Mouse (Mus musculus): ENCODE results near the gene Gm5426.
"Not testable (repeated sequence)": the region's sequence is repeated elsewhere in the genome, so short reads cannot be mapped to it uniquely, and the experiment has no call there.

Gene Gm5426

DNA sequence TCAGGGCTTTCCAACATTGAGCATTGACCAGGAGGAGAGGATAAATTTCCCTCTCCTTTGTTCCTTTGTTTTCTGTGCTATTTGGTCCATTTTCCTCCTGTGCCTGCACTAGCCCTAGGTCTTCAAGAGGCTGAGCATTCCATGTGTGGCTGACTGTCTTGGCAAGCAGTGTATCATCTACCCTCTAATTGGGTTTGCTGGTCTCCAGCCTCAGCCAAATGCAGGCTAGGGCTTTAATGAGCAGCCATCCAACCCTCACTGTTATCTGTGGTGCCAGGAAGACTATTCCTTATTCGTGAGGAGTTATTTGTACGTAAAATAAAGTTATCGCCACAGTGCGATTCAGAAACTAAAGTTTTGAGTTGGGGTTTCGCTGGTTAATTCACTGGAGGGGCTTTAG is 2.2 kb downstream of the Gm5426 start:
- DNase-seq (ENCODE audit: low read depth, low spot score), result no peak

DNA sequence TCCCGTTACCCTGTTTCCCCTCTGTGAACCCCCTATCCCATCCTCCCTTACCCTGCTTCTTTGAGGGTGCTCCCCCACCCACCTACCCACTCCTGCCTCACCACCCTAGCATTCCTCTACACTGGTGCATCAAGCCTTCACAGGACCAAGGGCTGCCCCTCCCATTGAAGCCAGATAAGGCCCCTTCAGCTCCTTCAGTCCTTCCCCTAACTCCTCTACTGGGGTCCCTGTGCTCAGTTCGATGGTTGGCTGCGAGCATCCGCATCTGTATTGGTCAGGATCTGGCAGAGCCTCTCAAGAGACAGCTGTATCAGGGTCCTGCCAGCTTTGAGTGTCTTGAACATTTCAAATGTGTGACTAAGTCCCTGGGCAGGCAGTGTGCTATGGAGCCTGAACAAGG is 2.9 kb downstream of the Gm5426 start:
- DNase-seq (ENCODE audit: low read depth, low spot score), result not testable (repeated sequence)

DNA sequence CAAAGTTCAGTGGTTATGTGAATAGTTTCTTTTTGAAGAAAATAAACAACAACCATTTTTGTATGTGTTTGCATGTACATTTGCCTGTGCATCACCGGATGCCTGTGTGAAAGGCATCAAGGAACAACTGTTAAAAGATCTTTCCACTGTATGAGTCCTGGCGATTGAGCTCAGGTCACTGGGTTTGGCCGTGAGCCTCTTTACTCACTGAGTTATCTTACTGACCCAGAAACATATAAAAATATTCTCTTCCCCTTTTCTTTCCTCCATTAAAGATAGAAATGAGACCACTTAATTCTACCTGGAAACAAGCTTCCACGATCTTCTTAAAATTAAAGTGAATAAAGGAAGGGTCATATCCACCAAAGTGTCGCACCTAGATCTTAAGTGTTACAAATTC is 10.2 kb downstream of the Gm5426 start:
- no peak for DNase-seq (ENCODE audit: low read depth, low spot score)

DNA sequence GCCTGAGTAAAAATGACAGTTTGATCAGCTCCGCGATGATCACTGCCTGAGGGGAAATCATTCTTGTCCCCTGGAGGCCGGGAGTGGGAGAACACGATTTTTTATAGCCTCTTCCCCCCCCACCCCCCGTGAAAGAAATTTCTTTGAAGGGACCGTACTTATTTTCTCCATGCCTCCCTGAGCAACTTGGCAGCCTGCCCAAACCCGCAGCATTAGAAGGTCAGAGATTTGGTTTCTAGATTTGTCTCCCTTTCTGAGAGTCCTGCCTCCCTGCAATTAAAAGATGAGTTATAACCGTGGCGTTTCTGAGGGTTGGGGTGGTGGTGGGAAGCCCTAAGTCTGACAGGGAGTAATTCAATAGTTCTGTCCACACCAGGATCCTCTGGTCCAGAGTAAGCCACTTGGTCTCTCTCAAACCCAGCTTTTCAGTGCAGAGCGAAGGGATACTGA is 11.9 kb downstream of the Gm5426 start:
- no peak for DNase-seq (ENCODE audit: low read depth, low spot score)

DNA sequence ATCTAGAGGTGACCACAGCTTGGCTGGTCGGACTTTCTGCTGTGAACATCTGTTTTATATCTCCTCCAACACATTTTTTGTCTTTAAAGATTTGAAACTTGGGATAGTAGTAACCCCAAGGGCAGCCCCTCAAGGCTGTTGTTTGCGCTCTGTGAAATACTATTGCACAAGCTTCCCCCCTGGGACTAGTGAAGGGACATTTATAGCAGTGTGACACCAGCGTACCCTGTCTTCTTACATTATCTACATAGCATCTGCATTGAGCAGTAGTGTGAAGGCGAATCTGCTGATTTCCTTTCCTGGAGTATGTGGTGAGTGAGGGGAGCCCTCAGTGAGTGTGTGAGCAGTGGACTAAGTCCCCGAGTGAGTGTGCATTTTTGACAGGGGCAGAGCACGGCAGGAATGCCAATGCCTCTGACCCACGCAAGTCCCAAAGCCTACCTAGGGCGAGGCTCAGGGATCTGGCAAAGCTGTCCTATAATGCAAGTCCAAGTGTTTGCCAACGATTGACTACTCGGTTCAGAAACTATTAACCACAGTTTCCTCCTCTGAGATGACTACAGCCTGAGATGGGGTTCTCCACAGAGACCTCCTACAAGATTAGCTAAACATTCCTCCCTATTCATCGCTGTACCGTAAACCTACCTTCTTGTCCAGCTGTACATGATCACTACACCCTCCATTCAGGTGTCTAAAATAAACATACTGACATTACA is 14.2 kb downstream of the Gm5426 start:
- DNase-seq (ENCODE audit: low read depth, low spot score), result no peak

DNA sequence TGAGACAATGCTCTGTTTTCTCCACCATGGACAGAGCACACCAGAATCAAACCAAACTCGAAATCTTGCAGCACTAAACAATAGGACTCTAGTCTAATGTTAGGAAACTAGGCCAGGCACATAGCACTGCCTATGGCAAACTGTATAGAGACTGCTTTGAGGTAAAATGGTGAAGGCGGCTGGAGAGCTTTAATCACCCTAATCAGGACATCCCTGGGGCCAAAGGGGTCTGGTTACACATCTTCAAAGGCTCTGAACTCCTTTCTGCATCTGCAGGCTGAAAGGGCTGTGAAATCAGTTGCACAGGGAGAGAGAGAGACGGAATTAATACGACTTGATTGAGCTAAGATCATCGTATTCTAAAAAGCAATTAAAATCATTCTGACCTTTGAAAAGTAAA is 16.9 kb downstream of the Gm5426 start:
- DNase-seq (ENCODE audit: low read depth, low spot score), result no peak

DNA sequence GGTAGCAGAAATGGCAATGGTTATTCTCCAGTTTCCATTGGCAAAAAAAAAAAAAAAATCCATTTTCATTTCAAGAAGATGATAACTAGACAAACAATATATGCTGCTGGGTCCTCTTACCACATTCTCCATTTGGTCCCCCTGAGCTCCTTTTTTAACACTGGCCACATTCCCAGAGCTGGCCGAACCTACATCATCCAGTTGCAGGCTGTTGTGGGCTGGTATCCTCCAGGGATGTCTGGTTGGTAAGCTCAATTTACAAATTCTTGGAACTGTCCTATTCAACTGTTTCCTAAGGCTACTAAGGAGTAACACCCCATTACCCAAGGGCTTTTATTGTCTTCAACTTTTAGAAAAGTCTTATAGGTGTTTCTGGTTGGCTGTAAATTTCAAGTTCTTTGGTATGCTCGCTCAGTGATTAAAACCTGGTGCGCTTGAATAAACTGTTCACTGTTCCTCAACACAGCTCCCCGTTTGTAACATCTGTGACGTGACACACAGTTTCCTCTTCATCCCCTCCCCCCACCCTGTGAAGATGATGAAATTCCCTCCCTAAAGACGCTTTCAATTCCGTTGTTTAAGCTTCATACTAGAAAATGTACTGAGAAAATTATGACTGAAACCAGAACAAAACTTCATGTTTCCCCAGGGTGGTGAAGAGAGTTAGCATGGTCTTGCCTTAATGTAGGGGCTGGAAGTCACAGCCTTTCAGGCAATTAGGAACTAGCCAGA is 26.7 kb downstream of the Gm5426 start:
- no peak for DNase-seq (ENCODE audit: low read depth, low spot score)

DNA sequence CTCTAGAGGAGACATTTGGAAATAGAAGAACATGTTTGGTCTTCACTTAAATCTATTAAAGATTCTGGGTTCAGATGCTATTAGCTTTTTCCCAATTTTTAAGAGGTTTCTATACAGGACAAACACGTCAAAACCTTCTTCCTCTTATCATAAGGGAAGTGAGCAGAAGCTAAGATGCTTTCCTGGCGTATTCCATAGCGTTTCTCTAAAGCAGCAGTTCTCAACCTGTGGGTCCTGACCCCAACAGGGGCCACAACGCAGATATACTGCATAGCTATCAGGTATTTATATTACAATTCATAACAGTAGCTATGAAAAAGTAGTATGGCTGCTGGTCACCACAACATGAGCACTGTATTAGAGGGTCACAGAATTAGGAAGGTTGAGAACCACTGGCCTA is 27.4 kb downstream of the Gm5426 start:
- no peak for DNase-seq (ENCODE audit: low read depth, low spot score)

DNA sequence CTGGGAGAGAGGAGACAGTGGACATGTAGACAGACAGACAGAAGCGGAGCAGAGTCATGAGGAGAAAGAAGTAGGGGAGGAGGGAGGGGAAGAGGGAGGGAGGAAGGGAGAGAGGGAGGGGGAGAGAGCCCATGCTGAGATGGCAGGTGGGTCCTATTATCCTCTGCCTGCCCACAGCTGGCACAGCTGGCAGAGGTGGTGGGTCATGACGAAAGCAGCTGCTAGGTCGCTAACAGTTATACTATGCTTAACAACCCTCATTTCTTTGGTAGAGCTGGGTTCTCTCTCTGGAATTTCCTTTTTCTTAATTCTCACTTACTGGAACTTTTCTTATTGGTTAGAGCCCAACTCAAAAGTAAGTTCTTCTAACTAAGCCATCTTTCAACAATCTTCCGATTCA is 28.9 kb downstream of the Gm5426 start:
- DNase-seq (ENCODE audit: low read depth, low spot score), result no peak

DNA sequence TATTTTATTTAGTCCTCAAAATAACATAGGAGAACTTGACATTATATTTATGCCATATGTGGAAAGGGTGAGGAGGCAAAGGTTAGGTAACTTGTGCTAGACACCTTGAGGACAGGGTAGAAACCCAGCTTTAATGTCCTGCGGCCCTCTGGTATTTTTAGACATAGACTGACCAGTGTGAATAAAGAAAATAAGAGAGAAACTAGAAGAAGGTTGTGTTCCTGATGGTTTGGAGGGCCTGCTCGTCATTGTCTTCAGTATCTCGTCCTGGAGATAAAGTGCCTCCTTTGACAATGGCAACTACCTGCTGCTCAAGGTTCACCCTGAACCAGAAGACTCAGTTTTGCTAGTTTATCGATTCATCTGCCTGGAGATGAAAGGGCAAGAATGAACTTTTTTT is 32.6 kb downstream of the Gm5426 start:
- DNase-seq (ENCODE audit: low read depth, low spot score), result no peak

DNA sequence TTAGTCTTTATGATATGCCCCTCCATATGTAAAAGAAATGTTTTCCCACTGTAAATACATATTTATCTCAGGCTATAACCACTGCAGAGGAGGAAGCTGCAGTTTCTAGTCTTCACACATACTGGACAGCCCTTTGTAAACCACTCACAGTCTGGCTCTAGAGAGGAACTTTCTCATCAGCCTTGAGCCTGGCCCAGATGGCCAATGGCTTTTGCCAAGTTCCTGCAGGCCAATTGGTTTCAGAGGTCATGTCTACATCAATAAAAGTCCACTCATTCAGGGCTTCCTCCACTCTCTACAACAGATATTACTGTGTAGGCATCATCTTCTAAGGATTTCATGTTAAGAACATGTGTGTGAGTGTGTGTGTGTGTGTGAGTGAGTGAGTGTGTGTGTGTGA is 35.1 kb downstream of the Gm5426 start:
- no peak for DNase-seq (ENCODE audit: low read depth, low spot score)

DNA sequence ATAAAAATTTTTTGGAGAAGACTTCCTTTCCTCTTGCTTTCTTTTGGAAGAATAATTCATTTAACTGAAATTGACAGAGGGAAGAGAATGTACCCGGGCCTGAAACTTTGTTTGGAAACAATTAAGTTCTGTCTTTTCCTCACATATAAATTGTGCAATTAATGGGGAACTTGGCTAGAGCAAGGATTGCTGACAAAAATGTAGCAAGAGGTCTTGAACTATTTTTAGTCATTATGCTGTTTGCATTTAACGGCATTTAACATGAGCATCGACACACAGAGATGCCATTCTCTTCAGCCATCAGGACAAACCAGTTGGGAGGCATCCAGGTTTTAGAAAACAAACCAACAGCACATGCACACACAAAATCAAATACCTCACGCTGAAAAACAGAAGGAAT is 36.6 kb downstream of the Gm5426 start:
- no peak for DNase-seq (ENCODE audit: low read depth, low spot score)

DNA sequence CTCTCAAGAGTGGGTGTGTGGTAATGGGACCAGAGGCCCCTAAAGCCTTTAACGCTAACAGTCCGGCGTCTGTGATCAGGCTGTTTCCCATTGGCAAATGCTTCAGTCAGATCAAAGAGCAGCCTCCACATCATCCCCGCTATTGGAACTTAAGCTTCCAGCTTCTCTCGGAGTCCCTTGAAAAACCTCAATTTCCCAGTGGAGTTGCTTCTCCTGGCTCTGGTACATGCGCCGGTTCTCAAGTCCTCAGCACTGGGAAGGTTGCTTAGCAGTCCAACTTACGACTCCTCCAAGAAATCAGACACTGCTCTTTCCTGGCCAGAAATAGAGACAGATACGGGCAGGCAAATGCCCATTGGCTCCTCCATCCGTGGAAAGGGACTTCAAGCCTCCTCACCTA is 37.4 kb downstream of the Gm5426 start:
- DNase-seq (ENCODE audit: low read depth, low spot score), result no peak

DNA sequence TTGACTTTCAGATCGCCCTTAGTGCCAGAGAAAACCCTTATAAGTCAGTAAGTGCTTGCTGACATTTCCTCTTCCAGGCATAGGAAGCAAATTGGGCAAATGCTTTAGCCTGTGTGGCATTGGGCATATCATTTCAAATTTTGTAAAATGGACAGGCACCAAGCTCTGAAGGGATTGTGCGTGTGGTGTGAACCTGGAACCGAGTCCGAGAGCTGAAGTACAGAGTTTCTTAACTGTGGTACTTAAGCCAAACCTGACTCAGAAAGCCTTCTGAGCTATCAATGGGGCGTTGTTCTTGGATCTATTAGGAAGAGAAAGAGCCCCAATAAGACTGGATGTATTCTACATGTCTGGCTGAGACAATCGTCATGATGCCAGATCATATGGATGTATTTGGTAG is 40.5 kb downstream of the Gm5426 start:
- DNase-seq (ENCODE audit: low read depth, low spot score), result no peak

DNA sequence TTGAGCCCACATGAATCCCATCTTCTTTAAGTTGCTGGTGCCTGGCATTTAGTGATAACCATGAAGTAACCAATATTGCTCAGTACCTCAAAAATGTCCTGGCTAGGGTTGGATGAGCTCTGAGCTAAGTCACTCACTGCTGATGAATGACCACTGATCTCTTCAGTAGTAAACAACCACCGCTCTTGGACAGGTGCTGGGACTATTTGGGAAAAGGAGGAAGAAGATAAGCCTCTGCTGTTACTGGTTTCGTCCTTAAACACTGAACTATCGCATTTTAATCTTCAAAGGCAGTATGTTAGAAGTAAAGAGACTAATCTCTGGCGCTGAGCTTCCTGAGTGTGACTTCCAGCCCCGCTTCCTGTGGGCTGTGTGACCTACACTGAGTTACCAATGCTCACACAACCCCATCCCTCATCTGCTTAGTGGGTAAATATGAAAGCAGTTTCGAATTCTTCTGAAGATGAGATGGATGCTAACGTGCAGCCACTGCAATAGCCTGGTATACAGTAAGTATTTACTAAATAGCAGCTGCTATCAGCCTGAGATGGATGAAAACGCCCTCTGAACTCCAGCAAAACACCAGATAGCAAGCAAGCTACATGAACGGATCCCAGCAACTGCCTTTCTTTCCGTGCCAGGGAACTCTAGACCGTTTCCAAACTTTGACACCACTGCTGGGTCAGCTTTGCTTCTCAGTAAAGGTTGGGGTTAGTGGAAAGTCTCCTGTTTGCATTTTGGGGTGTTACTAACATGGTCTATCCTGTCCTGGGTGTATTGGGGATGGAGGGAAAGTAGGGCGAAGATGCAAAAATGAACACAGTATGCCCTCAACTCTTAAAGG is 44.4 kb downstream of the Gm5426 start:
- no peak for DNase-seq (ENCODE audit: low read depth, low spot score)

DNA sequence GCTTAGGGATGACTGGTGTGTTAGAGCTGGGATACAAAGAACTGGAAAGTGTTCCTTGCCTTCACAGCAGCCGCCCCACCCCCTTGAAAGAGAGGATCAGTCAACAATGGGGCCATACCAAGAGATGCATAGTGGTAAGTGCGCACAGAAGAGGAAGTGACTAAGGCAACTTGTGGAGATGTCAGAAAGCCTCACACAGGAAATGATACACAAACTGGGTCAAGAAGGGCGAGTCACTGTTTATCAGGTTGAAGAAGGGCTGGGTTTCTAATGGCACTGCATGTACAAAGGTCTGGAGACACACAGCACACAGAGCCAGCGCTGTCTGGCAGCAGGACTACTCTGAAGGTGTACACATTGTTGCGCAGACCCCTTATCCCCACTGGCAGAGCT is 45.0 kb downstream of the Gm5426 start:
- no peak for DNase-seq (ENCODE audit: low read depth, low spot score)

DNA sequence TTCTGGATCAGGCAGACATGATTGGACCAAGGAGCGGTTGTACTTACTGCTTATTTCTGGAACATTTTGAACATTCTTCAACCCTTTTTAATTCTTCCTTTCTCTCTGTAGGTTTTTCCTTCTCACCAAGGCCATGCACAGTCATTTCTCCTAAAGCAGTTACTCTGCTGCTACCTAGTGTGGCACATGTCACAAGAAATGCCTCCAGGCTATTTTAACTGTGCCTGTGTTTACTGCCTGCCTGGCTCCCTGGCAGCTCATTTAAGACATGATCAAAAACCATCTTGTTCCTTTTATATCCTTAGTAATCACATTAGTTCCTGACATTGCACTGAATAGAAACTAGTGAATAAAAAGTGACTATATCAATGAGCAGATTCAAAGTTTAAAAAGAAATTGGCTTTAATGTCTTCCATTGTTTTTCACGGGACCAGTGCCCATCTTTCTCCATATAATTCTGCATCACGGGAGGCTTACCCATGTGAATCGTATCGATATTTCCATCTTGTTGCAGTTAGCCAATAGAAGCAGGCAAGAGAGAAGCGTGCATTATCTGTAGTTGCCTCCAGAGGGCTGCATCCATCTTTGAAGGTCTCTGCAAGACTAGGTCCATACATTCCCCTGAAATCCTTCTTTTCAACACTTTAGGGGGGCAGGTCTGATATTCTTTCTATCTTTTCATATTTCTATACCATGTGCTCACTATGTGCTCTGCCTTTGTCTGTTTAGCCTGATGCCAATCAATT is 45.7 kb downstream of the Gm5426 start:
- peak; percentile 7 for DNase-seq (ENCODE audit: low read depth, low spot score)

DNA sequence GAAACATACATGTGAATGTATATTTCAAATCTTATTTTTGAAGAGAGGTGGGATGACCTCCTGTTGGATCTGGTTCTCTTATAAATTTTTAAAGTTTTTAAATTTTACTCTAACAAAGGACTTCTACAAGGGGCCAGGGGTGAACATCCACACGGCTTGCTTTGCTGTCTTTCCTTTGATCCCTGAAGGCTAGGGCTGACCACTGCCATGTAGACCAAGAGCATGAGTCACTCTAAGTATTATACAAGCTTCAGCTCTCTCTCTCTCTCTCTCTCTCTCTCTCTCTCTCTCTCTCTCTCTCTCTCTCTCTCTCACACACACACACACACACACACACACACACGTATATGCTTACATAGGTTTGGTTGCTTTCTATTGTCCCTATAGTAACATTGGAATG is 48.6 kb downstream of the Gm5426 start:
- DNase-seq (ENCODE audit: low read depth, low spot score), result no peak

DNA sequence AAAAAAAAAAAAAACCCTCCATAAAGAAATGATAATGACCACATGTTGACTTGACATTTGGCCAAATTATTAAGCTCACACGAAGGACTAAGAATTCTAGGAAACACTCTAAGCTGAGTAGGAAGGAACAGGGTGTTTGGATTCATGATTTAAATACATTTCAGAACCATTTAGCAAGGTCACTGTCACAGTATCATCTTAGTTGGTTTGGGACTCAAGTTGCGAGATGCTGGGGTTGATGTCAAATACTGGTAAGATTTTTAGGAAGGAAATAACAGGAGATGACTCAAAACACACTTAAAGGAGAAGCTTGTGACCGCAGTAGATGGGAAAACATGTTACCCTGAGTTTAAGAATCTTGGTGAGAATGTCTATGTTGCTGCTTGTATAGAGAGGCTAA is 49.2 kb downstream of the Gm5426 start:
- DNase-seq (ENCODE audit: low read depth, low spot score), result no peak
